Mouse (Mus musculus) limb, embryonic 12.5 days (tissue): ENCODE data around the gene Ccnd3. TPM values are rescaled to one million over a fixed set of nuclear protein-coding genes. Genes with fewer than 3 reads are reported as not detected.
A peak's percentile ranks its signal among the peaks of the same experiment; 100 is the strongest.

Experiments
- ATAC-seq: fragments of 200-750 bp; cut with Nextera tagmentation; 2 replicates; pipeline ENCODE4 v1.8.0; 2017; ENCODE audit warnings: low read depth, moderate TSS enrichment; ENCODE audit not compliant: insufficient number of reproducible peaks, insufficient read depth, low FRiP score, low TSS enrichment
- H3K27ac ChIP-seq: fragments of 300-500 bp; sonication (generic); 2 replicates; pipeline ENCODE4 v1.5.1; 2016; ENCODE audit warnings: mild to moderate bottlenecking, moderate library complexity
- H3K27me3 ChIP-seq: fragments of 300-500 bp; sonication (generic); 2 replicates; pipeline ENCODE4 v1.6.1; 2016; ENCODE audit warnings: mild to moderate bottlenecking, moderate library complexity
- H3K36me3 ChIP-seq: fragments of 300-500 bp; sonication (generic); 2 replicates; pipeline ENCODE4 v1.6.1; 2016; ENCODE audit warnings: mild to moderate bottlenecking, moderate library complexity
- H3K4me1 ChIP-seq: fragments of 300-500 bp; sonication (generic); replicated peaks from 2 replicates; pipeline ENCODE4 v1.6.1; 2016
- H3K4me2 ChIP-seq: fragments of 300-500 bp; sonication (generic); 2 replicates; pipeline ENCODE4 v1.6.1; 2016; ENCODE audit warnings: mild to moderate bottlenecking, moderate library complexity
- H3K4me3 ChIP-seq: fragments of 300-500 bp; sonication (generic); replicated peaks from 2 replicates; pipeline ENCODE4 v1.5.1; 2016; ENCODE audit warnings: mild to moderate bottlenecking
- H3K9ac ChIP-seq: fragments of 300-500 bp; sonication (generic); replicated peaks from 2 replicates; pipeline ENCODE4 v1.6.1; 2016; ENCODE audit warnings: mild to moderate bottlenecking, moderate library complexity
- H3K9me3 ChIP-seq: fragments of 300-500 bp; sonication (generic); 2 replicates; pipeline ENCODE4 v1.6.1; 2016; ENCODE audit warnings: mild to moderate bottlenecking, moderate library complexity
- WGBS: fragments of 180-500 bp; shearing (Covaris S2); methylation state at CpG from one replicate; pipeline ENCODE4 v1.1.7; 2016; 5-methylcytosine and 5-hydroxymethylcytosine counted together
- polyA plus RNA-seq: library from polyadenylated mRNA; unstranded; fragments of >200 nt; fragmentation: Nextera tagmentation; extraction: Ambion mirVana; gene quantifications from 2 replicates; pipeline ENCODE4 v1.2.1, GENCODE M21; 2016

Ccnd3 gene
- polyA plus RNA-seq, 1 experiment from 2014 or later, result 323 TPM

DNA sequence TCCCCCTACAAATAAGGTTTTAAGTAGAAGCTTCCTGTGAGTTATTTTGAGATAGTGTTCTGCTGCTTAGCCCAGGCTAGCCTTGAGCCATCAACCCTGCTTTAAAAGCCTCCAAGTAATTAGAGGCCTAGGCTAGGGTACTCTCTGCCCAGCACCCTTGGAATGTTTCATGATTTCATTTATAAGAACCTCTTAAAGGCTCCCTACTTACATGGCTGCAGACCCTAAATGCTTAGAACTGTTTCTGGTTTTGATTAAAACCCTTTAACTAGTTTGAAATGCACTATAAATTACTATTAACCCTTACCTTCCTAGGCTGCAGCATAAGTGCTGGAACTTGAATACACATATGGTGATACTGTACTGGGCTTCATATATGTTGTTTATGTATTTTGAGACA is 67.6 kb downstream of the Ccnd3 start:
- peak; percentile 76 for ATAC-seq
- Histone ChIP-seq H3K4me1 (peaks cover 25% of the 10 kb centered on the region), H3K27ac (peak overlapping the region; percentile 83)

GRCm38 (mm10) chr17:47574028-47574427 is 69.2 kb downstream of the Ccnd3 start:
- WGBS, result 65% methylated on average over 8 of the region's 8 CpGs
- no peak overlapping the region for H3K9ac ChIP-seq
- H3K36me3 ChIP-seq, result no peaks in the 10 kb centered on the region

More for the DNA sequence above, 67.6 kb downstream of the Ccnd3 start:
- Histone ChIP-seq H3K9me3 (no peaks in the 10 kb centered on the region), H3K9ac (no peak overlapping the region), H3K27me3 (no peaks in the 10 kb centered on the region), H3K36me3 (no peaks in the 10 kb centered on the region), H3K4me2 (no peak overlapping the region), H3K4me3 (no peak overlapping the region)

GRCm38 (mm10) chr17:47574830-47575229 is 70.0 kb downstream of the Ccnd3 start:
- no peak for ATAC-seq
- H3K9me3 ChIP-seq, result no peaks in the 10 kb centered on the region
- peaks cover 25% of the 10 kb centered on the region for H3K4me1 ChIP-seq
- H3K27ac ChIP-seq, result no peak overlapping the region
- no peaks in the 10 kb centered on the region for H3K36me3 ChIP-seq
- no peak overlapping the region for H3K4me2 ChIP-seq
- no peak overlapping the region for H3K4me3 ChIP-seq
- no peak overlapping the region for H3K9ac ChIP-seq
- H3K27me3 ChIP-seq, result no peaks in the 10 kb centered on the region
- 69% methylated on average over 11 of the region's 11 CpGs for WGBS

More at GRCm38 (mm10) chr17:47574028-47574427, 69.2 kb downstream of the Ccnd3 start:
- Histone ChIP-seq H3K4me2 (no peak overlapping the region), H3K4me3 (no peak overlapping the region), H3K27ac (0 out of 2 replicates have a peak overlapping the region, but pooled peaks have one; percentile 2), H3K9me3 (no peaks in the 10 kb centered on the region), H3K27me3 (no peaks in the 10 kb centered on the region), H3K4me1 (peaks cover 25% of the 10 kb centered on the region)
- ATAC-seq, result no peak

DNA sequence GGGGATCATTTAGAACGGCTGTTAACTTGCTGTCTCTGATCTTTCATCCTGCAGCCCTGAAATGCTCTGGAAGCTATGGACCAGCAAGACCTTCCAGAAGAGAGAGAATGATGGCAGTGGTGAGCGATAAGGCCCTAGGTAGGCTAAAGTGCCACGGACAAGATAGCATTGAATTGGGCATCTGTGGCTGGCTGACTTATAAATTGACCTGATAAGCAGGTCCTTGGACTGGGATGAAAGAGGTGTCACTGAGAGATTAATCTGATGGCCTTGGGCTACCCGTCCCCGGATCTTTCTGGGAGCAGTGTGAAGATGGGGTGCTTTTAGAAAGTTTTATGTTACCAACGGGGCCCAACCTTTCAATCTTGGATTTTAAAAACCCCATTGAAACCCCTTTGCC is 73.8 kb downstream of the Ccnd3 start:
- Histone ChIP-seq H3K9me3 (no peaks in the 10 kb centered on the region), H3K27me3 (no peaks in the 10 kb centered on the region), H3K27ac (no peak overlapping the region), H3K36me3 (no peaks in the 10 kb centered on the region), H3K4me2 (no peak overlapping the region), H3K4me3 (no peak overlapping the region), H3K9ac (no peak overlapping the region), H3K4me1 (peaks cover 13% of the 10 kb centered on the region; the same call in 1 of the 2 replicates)
- no peak for ATAC-seq
- WGBS, result 85% methylated on average over 6 of the region's 6 CpGs

- no peaks in the 10 kb centered on the region for H3K9me3 ChIP-seq
- no peaks in the 10 kb centered on the region for H3K27me3 ChIP-seq
- ATAC-seq, result no peak
- H3K4me3 ChIP-seq, result no peak overlapping the region
- no peak overlapping the region for H3K9ac ChIP-seq
- WGBS, result 72% methylated on average over 4 of the region's 4 CpGs
- H3K36me3 ChIP-seq, result no peaks in the 10 kb centered on the region
- no peak overlapping the region for H3K4me2 ChIP-seq
- no peaks in the 10 kb centered on the region for H3K4me1 ChIP-seq
- no peak overlapping the region for H3K27ac ChIP-seq
Observed at GRCm38 (mm10) chr17:47580962-47581361, 76.1 kb downstream of the Ccnd3 start.

DNA sequence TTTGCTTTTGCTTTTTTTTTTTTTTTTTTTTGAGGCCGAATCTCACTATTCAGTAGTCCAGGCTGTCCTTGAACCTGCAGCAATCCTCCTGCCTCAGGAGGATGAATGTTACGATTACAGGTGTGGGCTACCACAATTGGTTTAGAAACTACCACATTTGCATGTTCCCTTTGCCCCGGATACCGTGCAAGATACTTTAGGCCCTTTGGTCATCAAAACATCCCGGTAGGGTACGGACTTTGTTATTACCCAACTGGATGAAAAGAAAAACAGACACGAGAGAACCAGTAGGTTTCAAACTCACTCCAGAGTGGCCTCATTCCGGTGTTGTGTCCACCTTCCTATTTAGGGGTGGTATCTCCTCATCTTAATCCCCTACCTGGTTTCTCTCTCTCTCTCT is 83.7 kb downstream of the Ccnd3 start:
- H3K4me1 ChIP-seq, result peaks cover 6% of the 10 kb centered on the region; the same call in 1 of the 2 replicates
- no peak overlapping the region for H3K27ac ChIP-seq
- WGBS, result 77% methylated on average over 8 of the region's 8 CpGs
- H3K4me3 ChIP-seq, result no peak overlapping the region
- no peak overlapping the region for H3K9ac ChIP-seq
- H3K9me3 ChIP-seq, result no peaks in the 10 kb centered on the region
- ATAC-seq, result no peak
- no peaks in the 10 kb centered on the region for H3K36me3 ChIP-seq
- H3K4me2 ChIP-seq, result no peak overlapping the region
- H3K27me3 ChIP-seq, result no peaks in the 10 kb centered on the region

GRCm38 (mm10) chr17:47591073-47591472 is 86.2 kb downstream of the Ccnd3 start:
- Histone ChIP-seq H3K27ac (no peak overlapping the region), H3K4me1 (peaks cover 10% of the 10 kb centered on the region), H3K4me3 (no peak overlapping the region), H3K4me2 (no peak overlapping the region), H3K27me3 (no peaks in the 10 kb centered on the region), H3K9me3 (no peaks in the 10 kb centered on the region), H3K9ac (no peak overlapping the region), H3K36me3 (no peaks in the 10 kb centered on the region)
- 89% methylated on average over 3 of the region's 3 CpGs for whole genome bisulfite sequencing
- ATAC-seq, result no peak

DNA sequence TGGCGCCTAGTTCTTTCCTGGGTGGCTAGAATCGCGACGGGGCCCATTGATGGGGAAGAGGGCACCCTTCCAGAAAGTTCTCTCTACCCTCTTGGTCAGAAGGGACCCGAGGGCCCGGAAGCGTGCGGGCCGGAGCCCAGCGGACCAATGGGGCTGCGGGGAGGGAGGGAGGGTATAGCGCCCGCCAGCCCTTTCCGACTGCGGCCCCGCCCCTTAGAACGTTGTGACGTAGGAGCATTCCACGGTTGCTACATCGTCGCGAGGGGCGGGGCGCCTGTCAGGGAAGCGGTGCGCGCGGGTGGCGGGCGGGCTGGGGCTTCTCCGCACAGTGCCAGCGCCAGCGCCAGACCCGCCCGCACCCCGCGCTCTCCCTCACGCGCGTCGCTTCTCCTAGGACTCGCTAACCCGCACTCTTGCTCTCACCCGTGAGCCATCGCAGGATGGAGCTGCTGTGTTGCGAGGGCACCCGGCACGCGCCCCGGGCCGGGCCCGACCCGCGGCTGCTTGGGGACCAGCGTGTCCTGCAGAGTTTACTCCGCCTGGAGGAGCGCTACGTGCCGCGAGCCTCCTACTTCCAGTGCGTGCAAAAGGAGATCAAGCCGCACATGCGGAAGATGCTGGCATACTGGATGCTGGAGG is 88.5 kb downstream of the Ccnd3 start:
- Histone ChIP-seq H3K9ac (peak overlapping the region; percentile 89), H3K4me3 (peak overlapping the region; percentile 70), H3K9me3 (no peaks in the 10 kb centered on the region), H3K4me1 (peaks cover 28% of the 10 kb centered on the region), H3K36me3 (peaks cover 20% of the 10 kb centered on the region), H3K27ac (peak overlapping the region; percentile 98), H3K27me3 (no peaks in the 10 kb centered on the region), H3K4me2 (peak overlapping the region; percentile 85)
- WGBS, result under 1% methylated on average over 56 of the region's 63 CpGs
- ATAC-seq, result peak; percentile 83

DNA sequence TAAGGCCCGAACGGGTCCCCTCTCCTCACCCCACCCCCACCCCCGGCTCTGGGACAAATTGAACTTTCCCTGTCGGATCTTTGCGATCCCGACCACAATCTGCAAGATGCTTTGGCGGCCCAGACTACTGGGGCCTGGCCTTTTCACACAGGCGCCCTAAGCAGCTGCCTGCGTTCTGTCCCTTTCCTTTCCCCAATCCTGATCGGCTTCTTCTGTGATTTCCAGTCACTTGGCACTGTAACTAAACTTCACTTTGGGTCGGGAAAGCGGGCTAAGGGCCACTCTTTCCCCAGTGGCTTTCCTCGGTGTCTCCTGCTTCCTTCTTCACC is 89.0 kb downstream of the Ccnd3 start:
- H3K4me3 ChIP-seq, result peak overlapping the region; percentile 70
- peak overlapping the region; percentile 98 for H3K27ac ChIP-seq
- peaks cover 25% of the 10 kb centered on the region for H3K36me3 ChIP-seq
- WGBS, result 0% methylated on average over 13 of the region's 13 CpGs
- no peaks in the 10 kb centered on the region for H3K9me3 ChIP-seq
- peak overlapping the region; percentile 85 for H3K4me2 ChIP-seq
- H3K4me1 ChIP-seq, result peaks cover 28% of the 10 kb centered on the region
- ATAC-seq, result no peak
- no peaks in the 10 kb centered on the region for H3K27me3 ChIP-seq
- H3K9ac ChIP-seq, result peak overlapping the region; percentile 89

GRCm38 (mm10) chr17:47594183-47594968 is 89.5 kb downstream of the Ccnd3 start:
- peaks cover 31% of the 10 kb centered on the region for H3K36me3 ChIP-seq
- peaks cover 28% of the 10 kb centered on the region for H3K4me1 ChIP-seq
- peak overlapping the region; percentile 85 for H3K4me2 ChIP-seq
- under 1% methylated on average over 43 of the region's 43 CpGs for WGBS
- no peaks in the 10 kb centered on the region for H3K9me3 ChIP-seq
- H3K27me3 ChIP-seq, result no peaks in the 10 kb centered on the region
- H3K9ac ChIP-seq, result peak overlapping the region; percentile 89
- peak overlapping the region; percentile 98 for H3K27ac ChIP-seq
- H3K4me3 ChIP-seq, result peak overlapping the region; percentile 70
- ATAC-seq, result no peak

GRCm38 (mm10) chr17:47594969-47595247 is 90.1 kb downstream of the Ccnd3 start:
- peak overlapping the region; percentile 70 for H3K4me3 ChIP-seq
- no peaks in the 10 kb centered on the region for H3K27me3 ChIP-seq
- peak overlapping the region; percentile 85 for H3K4me2 ChIP-seq
- WGBS, result 0% methylated on average over 8 of the region's 9 CpGs
- H3K9ac ChIP-seq, result peak overlapping the region; percentile 89
- ATAC-seq, result no peak
- peak overlapping the region; percentile 98 for H3K27ac ChIP-seq
- no peaks in the 10 kb centered on the region for H3K9me3 ChIP-seq
- H3K36me3 ChIP-seq, result peaks cover 36% of the 10 kb centered on the region
- peaks cover 30% of the 10 kb centered on the region for H3K4me1 ChIP-seq
